Mouse (Mus musculus): Measurements from ENCODE around the gene Rps6kb1.

Rps6kb1 gene

GRCm38 (mm10) chr11:86581250-86581753 lies 36.7 kb upstream of the Rps6kb1 start:
- no peak for ATAC-seq (ENCODE audit: insufficient number of reproducible peaks, low FRiP score, low TSS enrichment)

GRCm38 (mm10) chr11:86580319-86581113 lies 35.9 kb upstream of the Rps6kb1 start:
- ATAC-seq (ENCODE audit: insufficient number of reproducible peaks, low FRiP score, low TSS enrichment): no peak

DNA sequence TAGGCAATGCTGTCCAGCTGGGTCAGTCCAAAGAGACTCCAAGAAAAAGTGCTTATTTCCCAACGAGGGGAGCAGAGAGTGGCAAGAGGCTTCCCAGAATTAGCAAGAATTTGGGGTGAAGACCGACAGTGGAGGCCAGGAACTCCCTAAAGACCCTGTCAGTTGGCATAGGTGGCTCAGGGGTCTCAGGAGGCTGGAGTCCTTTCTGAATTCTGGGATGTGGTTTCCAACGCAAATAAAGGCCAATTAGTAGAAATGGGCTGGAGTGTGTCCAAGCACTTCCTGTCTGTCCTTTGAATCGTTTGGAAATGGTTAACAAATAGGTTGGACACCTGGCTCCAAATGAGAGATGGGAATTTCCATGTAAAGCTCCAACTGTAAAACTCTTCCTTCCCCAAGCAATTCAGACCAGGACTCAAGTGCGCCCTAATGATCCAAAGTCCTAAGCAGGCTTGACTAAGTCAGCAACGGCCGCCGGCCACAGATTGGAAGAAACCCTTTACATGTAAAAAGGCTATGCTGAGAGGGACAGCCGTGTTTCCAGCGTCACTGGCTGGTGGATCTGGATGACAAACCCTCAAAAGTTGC lies 35.2 kb upstream of the Rps6kb1 start:
- ATAC-seq (ENCODE audit: insufficient number of reproducible peaks, low FRiP score, low TSS enrichment): no peak

- no peak for ATAC-seq (ENCODE audit: insufficient number of reproducible peaks, low FRiP score, low TSS enrichment)
Measured at GRCm38 (mm10) chr11:86578809-86579730, 34.5 kb upstream of the Rps6kb1 start.

DNA sequence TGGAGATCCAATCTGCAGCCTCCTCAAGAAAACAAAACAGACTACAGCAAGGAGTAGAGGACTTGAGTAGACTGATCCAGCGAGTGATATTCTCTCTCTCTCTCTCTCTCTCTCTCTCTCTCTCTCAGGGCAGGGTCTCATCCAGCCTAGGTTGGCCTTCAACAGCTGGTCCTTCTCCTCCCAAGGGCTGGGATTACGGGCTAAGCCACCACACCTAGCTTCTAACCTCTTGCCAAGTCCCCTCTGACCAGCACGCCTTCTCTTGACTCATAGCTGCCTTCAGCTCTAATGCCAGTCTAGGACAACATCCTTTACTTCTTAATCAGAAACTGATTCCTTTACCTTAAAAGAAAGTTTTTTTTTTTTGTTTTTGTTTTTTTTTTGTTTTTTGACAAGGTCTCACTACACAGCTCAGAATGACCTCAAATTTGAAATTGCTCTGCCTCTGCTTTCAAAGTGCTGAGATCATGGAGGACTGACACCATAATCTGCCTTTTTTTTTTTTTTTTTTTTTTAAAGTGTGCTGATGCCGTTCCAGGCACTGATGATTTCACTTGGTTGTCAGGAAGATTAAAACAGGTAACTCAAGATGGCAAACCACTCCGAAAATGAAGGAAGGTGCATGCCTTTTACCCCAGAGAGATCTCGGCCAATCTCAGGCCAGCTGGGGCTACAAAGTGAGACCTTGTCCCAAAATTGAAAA lies 33.7 kb upstream of the Rps6kb1 start:
- ATAC-seq (ENCODE audit: insufficient number of reproducible peaks, low FRiP score, low TSS enrichment): no peak

DNA sequence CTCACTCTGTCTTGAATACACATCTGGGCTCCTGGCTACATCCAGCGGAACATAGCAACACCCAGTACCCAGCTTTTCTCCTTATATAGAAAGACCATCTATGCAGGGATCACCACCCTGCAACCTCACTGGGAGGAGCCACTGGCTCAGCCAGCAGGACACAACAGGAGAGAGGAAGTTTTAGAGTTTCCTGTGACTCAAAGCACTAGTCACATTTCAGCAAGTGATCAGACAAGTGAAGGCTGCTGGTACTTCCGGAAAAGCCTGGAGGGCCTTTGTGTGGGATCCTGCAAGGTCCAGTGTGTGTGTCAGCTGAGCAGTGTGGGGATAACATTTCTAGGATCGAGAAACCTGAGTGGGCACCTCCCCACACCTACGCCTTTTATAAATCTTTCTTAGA lies 32.6 kb upstream of the Rps6kb1 start:
- ATAC-seq (ENCODE audit: insufficient number of reproducible peaks, low FRiP score, low TSS enrichment): no peak

DNA sequence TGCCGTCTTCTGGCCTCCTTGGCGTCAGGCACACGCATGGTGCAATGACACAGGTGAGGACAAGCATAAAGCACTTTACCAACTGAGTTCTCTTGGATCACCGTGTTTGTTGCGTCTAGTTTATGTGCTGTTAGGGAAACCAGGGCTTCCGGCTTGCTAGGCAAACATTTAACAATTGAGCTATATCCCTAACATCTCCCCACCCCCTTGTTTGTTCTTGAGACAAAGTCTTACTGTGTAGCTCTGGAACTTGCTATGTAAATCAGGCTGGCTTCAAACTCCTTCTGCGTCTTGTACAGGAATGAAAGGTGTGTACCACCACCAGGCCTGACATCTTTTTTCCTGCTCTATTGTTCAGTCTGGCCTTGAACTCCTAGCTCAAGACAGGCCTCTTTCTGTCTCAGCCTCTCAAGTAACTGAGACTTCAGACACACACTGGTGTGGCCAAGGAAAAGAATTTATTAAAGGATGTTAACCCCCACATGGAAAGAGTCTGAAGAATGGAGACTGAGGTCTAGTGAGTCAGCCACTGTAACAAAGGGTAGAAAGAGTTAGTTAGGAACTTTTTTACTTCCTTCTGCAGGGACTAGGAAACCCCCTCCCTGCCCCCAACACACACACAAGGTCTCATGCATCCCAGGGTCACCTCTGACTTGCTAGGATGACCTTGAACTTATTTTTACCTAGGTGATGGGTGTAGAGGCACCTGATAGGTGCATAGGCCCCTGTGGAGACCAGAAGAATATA lies 31.2 kb upstream of the Rps6kb1 start:
- ATAC-seq (ENCODE audit: insufficient number of reproducible peaks, low FRiP score, low TSS enrichment): no peak

DNA sequence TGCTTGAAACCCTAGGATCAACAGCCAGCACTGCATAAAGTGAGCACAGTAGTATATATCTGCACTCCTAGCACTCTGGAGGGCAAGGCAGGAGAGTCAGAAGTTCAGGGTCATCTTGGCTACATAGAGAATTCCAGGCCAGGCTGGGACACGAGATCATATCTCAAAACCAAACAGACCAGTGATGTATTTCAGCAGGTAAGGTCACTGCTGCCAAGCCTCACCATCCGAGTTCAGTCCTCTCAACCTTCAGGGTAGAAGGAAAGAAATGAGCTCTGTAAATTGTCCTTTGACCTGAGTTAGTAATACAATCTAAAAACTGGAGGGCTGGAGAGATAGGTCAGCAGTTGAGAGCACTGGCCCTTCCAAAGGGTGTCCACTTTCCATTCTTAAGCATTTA lies 29.8 kb upstream of the Rps6kb1 start:
- no peak for ATAC-seq (ENCODE audit: insufficient number of reproducible peaks, low FRiP score, low TSS enrichment)

DNA sequence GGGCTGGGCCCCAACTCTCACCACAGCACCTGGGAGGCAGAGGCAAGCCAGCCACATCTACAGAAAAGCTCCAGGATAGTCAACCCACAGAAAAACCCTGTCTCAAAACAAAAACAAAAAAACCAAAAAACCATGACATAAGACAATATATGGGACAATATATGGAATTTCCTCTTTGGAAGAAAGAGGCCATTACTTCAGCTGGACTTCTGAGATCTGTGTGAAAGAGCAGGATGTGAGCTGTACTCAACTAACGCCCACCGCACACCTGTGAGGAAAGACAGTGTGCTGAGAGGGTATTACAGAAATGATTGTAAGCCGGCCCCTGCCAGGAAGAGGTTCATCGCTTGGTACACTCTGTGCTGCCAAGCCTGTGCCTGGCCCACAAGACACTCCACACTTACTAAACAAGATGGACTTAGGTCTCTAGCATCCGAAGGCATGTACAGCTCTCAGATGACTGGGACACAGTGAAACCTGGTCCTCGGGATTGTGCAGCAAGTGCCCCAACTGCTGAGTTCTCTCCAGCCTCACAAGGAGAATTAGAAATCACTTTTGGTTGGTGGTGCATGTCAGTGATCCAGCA lies 29.1 kb upstream of the Rps6kb1 start:
- ATAC-seq (ENCODE audit: insufficient number of reproducible peaks, low FRiP score, low TSS enrichment): no peak

- ATAC-seq (ENCODE audit: insufficient number of reproducible peaks, low FRiP score, low TSS enrichment): no peak
Measured at GRCm38 (mm10) chr11:86572623-86573022, 28.0 kb upstream of the Rps6kb1 start.

DNA sequence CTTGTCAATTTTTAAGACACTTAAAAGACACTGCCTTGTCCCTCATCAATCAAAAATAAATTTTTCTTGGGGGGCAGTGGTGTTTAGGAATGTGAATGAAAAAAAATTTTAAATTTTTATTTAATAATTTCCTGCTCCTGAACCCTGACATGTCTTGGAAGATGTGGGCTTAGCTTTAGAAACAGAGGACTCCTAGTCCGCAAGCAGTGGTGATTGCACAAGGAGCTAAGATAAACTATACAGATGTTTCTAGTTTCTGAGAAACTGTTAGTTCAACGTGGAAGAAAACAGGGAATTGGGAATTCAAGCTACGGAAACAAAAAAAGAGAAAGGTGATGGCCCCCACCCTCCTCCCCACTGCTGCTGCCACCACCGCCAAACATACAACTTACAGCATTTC lies 27.3 kb upstream of the Rps6kb1 start:
- no peak for ATAC-seq (ENCODE audit: insufficient number of reproducible peaks, low FRiP score, low TSS enrichment)

GRCm38 (mm10) chr11:86571047-86571855 lies 26.6 kb upstream of the Rps6kb1 start:
- no peak for ATAC-seq (ENCODE audit: insufficient number of reproducible peaks, low FRiP score, low TSS enrichment)

DNA sequence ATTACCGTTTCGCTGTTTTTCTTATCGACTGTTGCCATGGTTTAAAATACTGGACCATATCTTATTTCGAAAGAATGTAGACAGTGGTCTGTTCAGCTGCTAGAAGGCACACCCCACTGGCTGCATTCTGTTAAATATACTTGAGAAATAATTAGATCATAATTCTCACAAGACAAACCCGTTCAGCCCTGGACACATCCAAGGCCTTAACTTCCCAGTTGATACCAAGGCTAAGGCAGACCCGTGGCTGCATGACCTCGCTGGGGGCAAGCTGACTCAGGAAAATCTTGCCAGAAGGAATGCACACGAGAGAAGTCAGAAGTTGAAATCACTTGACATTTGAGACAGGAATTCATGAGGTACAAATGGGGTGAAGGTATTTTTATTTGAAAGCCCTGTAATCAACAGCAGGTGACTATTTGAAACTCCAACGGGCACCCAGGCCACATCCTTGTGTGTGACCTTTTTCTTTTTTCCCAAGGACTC lies 25.7 kb upstream of the Rps6kb1 start:
- ATAC-seq (ENCODE audit: insufficient number of reproducible peaks, low FRiP score, low TSS enrichment): no peak

GRCm38 (mm10) chr11:86568425-86568824 lies 23.8 kb upstream of the Rps6kb1 start:
- no peak for ATAC-seq (ENCODE audit: insufficient number of reproducible peaks, low FRiP score, low TSS enrichment)

DNA sequence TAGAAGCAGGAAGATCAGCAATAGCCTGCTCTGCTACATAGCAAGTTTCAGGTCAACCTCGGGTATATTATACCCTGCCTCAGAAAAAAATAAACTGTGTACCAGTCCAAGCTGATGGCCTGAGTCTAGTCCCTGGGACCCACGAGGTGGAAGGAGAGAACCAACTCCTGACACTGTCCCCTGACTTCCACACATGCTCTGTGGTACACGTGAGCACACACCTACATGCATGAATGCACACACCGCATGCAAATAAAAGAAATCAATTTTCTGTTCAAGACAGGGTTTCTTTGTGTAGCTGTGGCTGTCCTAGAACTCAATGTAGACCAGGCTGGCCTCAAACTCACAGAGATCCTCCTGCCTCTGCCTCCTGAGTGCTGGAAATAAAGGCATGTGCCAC lies 13.7 kb upstream of the Rps6kb1 start:
- ATAC-seq (ENCODE audit: insufficient number of reproducible peaks, low FRiP score, low TSS enrichment): no peak

GRCm38 (mm10) chr11:86553525-86553924 lies 8.9 kb upstream of the Rps6kb1 start:
- no peak for ATAC-seq (ENCODE audit: insufficient number of reproducible peaks, low FRiP score, low TSS enrichment)

- no peak for ATAC-seq (ENCODE audit: insufficient number of reproducible peaks, low FRiP score, low TSS enrichment)
Measured at GRCm38 (mm10) chr11:86547412-86547811, 2.8 kb upstream of the Rps6kb1 start.

GRCm38 (mm10) chr11:86545556-86545955 lies 951 bp upstream of the Rps6kb1 start:
- no peak for ATAC-seq (ENCODE audit: insufficient number of reproducible peaks, low FRiP score, low TSS enrichment)

All from cerebellum, adult (tissue).